Mouse (Mus musculus): Measurements from ENCODE around the gene Fzd10. TPM values are rescaled to one million over a fixed set of nuclear protein-coding genes. Genes with fewer than 3 reads are reported as not detected.

Gene Fzd10
- 1.7 and 2.1 TPM in 2 replicates for polyA plus RNA-seq (2014; fragmentation: Nextera tagmentation; extraction: Ambion mirVana)

DNA sequence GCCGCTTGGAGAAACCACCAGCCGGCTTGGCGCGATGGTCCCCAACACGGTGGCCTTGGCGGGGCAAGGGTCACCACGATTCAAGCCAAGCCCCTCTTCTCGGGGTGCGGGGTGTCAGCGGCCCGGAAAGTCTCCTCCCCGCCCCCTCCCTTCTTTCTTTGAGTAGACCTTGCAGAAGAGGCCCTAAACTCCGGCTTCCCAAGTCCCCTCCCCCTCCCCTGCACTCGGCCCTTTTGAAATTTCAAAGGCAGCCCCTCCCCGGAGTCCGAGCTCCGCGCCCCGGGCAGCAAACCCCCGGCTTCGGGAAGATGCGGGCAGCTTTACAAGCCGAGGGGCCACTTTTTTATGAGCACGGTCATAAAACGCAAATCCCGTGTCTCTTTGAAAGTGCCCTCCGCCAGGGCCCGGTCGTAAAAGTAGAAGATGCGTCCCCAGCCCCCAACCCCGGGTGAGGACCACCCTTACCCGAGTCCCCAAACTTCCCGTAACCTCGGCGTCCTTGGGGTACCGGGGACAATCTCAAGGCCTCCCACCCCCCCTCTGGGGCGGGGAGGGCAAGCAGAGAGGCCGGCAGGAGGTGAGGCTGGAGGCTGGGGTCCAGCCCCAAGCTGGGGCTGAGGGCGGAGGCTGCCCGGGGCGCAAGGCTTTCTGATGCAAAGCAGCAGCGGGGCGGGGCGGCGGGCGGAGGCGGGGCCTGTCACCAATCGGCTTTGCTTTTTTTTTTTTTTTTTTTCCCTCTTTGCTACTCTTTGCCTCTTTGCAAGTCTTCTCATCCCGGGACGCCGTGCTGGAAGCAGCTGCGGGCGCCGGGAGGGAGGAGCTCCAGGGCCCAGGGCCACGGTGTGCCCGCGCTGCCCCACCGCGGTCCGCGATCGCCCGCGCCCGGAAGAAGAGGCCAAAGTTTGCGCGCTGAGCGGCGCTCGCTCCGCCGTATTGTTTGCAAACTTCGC, at the start of gene Fzd10:
Gene Fzd10 (plus strand): TSS at position 773 of the 950 bp plus-strand sequence.
- H3K4me3 ChIP-seq (ENCODE audit: low read depth, low read length) = peak within 1 kb of the TSS; percentile 65
- peak within 1 kb of the TSS; percentile 51 for H3K9ac ChIP-seq
- ATAC-seq (ENCODE audit: insufficient read depth) = peak; percentile 56
- peak within 1 kb of the TSS; percentile 94 for H3K4me2 ChIP-seq
- H3K4me1 ChIP-seq (ENCODE audit: insufficient read depth) = 0 out of 2 replicates have a peak, but pooled peaks cover 9% of the 10 kb centered on the region
- WGBS = under 1% methylated on average over 71 of the region's 73 CpGs
- peak within 1 kb of the TSS; percentile 72; the same call in 1 of the 2 replicates for H3K27ac ChIP-seq (ENCODE audit: low read depth)
- DNase-seq = peak; percentile 81
- H3K36me3 ChIP-seq (ENCODE audit: insufficient read depth) = no peaks in the 10 kb centered on the region
- TF ChIP-seq CTCF (IDR thresholded peaks at IDR 0.05; ENCODE audit: low read depth) = no peak
- peaks cover 54% of the 10 kb centered on the region for H3K27me3 ChIP-seq (ENCODE audit: insufficient read depth, low read length)
- no peaks in the 10 kb centered on the region for H3K9me3 ChIP-seq (ENCODE audit: low read depth, low read length)

GRCm38 (mm10) chr5:128551448-128551847, 49.2 kb upstream of the Fzd10 start:
- no peak overlapping the region for H3K9ac ChIP-seq
- peak overlapping the region; percentile 46 for H3K4me2 ChIP-seq
- H3K27me3 ChIP-seq (ENCODE audit: insufficient read depth, low read length) = peaks cover 18% of the 10 kb centered on the region
- H3K27ac ChIP-seq (ENCODE audit: low read depth) = no peak overlapping the region
- no peaks in the 10 kb centered on the region for H3K9me3 ChIP-seq (ENCODE audit: low read depth, low read length)
- DNase-seq (no peak), ATAC-seq (ENCODE audit: insufficient read depth) (no peak)
- TF ChIP-seq CTCF (IDR thresholded peaks at IDR 0.05; ENCODE audit: low read depth) = no peak
- 8% methylated on average over 11 of the region's 11 CpGs for WGBS
- H3K36me3 ChIP-seq (ENCODE audit: insufficient read depth) = no peaks in the 10 kb centered on the region
- H3K4me1 ChIP-seq (ENCODE audit: insufficient read depth) = no peaks in the 10 kb centered on the region
- H3K4me3 ChIP-seq (ENCODE audit: low read depth, low read length) = no peak overlapping the region

GRCm38 (mm10) chr5:128552136-128552890, 48.3 kb upstream of the Fzd10 start:
- Histone ChIP-seq H3K4me2 (peak overlapping the region; percentile 46), H3K27me3 (ENCODE audit: insufficient read depth, low read length) (peaks cover 18% of the 10 kb centered on the region), H3K4me1 (ENCODE audit: insufficient read depth) (no peaks in the 10 kb centered on the region), H3K36me3 (ENCODE audit: insufficient read depth) (no peaks in the 10 kb centered on the region), H3K27ac (ENCODE audit: low read depth) (no peak overlapping the region), H3K9ac (no peak overlapping the region), H3K9me3 (ENCODE audit: low read depth, low read length) (no peaks in the 10 kb centered on the region), H3K4me3 (ENCODE audit: low read depth, low read length) (peak overlapping the region; percentile 23; the same call in 1 of the 2 replicates)
- 6% methylated on average over 28 of the region's 28 CpGs for WGBS
- DNase-seq (no peak), ATAC-seq (ENCODE audit: insufficient read depth) (no peak)
- no peak for TF ChIP-seq CTCF (IDR thresholded peaks at IDR 0.05; ENCODE audit: low read depth)

DNA sequence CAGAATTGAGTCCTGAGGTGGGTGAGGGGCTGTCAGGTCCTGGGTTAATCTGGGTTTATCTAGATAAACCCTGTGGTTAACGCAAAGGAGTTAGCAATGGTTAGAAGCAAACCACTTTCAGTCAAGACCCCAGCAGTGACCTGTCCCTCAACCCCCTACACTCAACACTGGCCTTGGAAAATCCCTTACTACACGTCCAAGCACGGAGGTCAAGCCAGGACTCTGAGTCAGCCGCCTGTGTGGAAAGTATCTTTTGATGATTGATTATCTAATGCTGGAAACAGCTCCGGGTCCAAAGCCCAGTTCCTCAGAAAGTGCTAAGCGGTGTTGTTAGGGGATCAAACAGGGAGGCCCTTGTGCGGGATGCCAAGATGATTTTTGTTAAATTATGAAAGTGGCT, 42.5 kb upstream of the Fzd10 start:
- ATAC-seq (ENCODE audit: insufficient read depth) (no peak), DNase-seq (no peak)
- 15% methylated on average over 7 of the region's 7 CpGs for WGBS
- Histone ChIP-seq H3K4me1 (ENCODE audit: insufficient read depth) (no peaks in the 10 kb centered on the region), H3K27ac (ENCODE audit: low read depth) (no peak overlapping the region), H3K4me3 (ENCODE audit: low read depth, low read length) (no peak overlapping the region), H3K9ac (no peak overlapping the region), H3K9me3 (ENCODE audit: low read depth, low read length) (no peaks in the 10 kb centered on the region), H3K36me3 (ENCODE audit: insufficient read depth) (no peaks in the 10 kb centered on the region), H3K27me3 (ENCODE audit: insufficient read depth, low read length) (no peaks in the 10 kb centered on the region), H3K4me2 (no peak overlapping the region)
- TF ChIP-seq CTCF (IDR thresholded peaks at IDR 0.05; ENCODE audit: low read depth) = no peak

GRCm38 (mm10) chr5:128567313-128567712, 33.3 kb upstream of the Fzd10 start:
- no peaks in the 10 kb centered on the region for H3K36me3 ChIP-seq (ENCODE audit: insufficient read depth)
- no peak overlapping the region for H3K4me2 ChIP-seq
- TF ChIP-seq CTCF (IDR thresholded peaks at IDR 0.05; ENCODE audit: low read depth) = no peak
- no peaks in the 10 kb centered on the region for H3K27me3 ChIP-seq (ENCODE audit: insufficient read depth, low read length)
- H3K4me3 ChIP-seq (ENCODE audit: low read depth, low read length) = no peak overlapping the region
- no peaks in the 10 kb centered on the region for H3K4me1 ChIP-seq (ENCODE audit: insufficient read depth)
- no peak overlapping the region for H3K9ac ChIP-seq
- ATAC-seq (ENCODE audit: insufficient read depth) (no peak), DNase-seq (no peak)
- 35% methylated on average over 6 of the region's 6 CpGs for WGBS
- no peak overlapping the region for H3K27ac ChIP-seq (ENCODE audit: low read depth)
- no peaks in the 10 kb centered on the region for H3K9me3 ChIP-seq (ENCODE audit: low read depth, low read length)

DNA sequence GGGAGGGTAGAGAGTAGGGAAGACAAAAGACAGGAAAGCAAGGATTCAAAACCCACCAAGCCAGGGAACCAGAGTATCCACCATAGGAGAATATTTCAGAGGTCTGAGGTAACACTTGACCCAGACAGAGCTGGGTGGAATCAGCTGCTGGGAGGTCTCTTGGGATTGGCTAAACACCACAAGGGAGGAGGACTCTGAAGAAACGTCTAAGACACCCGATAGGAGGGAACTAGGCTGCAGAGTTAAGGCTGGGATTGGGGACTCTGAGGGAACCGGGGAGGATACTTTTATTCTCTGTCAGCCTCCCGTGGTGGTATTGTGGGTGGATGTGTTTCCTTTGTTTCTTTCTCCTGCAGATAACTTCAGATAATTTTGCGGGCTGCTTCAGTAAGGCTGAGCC, 31.7 kb upstream of the Fzd10 start:
- no peak for DNase-seq
- TF ChIP-seq CTCF (IDR thresholded peaks at IDR 0.05; ENCODE audit: low read depth) = no peak
- 29% methylated on average over 5 of the region's 5 CpGs for WGBS
- Histone ChIP-seq H3K4me3 (ENCODE audit: low read depth, low read length) (no peak overlapping the region), H3K4me2 (no peak overlapping the region), H3K4me1 (ENCODE audit: insufficient read depth) (no peaks in the 10 kb centered on the region), H3K9me3 (ENCODE audit: low read depth, low read length) (no peaks in the 10 kb centered on the region), H3K27ac (ENCODE audit: low read depth) (no peak overlapping the region), H3K9ac (no peak overlapping the region), H3K36me3 (ENCODE audit: insufficient read depth) (no peaks in the 10 kb centered on the region), H3K27me3 (ENCODE audit: insufficient read depth, low read length) (no peaks in the 10 kb centered on the region)
- no peak for ATAC-seq (ENCODE audit: insufficient read depth)

DNA sequence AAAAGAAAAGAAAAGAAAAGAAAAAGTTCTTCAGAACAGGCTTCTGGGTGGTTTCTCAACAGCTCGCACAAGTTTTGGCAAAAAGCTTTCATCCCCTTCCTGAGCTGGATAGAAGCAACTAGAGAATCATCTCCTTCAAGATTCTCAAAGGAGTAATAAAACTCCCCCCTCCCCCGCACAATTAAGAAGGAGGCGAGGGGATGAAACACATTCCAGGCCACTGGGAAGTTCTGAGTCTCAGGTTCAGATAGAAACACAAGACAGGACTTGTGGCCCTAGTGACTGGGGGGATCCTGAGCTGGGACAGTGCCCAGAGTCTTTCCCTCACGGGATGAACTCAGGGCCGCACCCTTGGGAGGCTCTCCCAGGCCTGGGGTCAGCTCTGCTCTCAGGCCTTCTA, 30.6 kb upstream of the Fzd10 start:
- Histone ChIP-seq H3K27ac (ENCODE audit: low read depth) (no peak overlapping the region), H3K4me2 (no peak overlapping the region), H3K9me3 (ENCODE audit: low read depth, low read length) (no peaks in the 10 kb centered on the region), H3K4me3 (ENCODE audit: low read depth, low read length) (no peak overlapping the region), H3K9ac (no peak overlapping the region), H3K27me3 (ENCODE audit: insufficient read depth, low read length) (no peaks in the 10 kb centered on the region), H3K4me1 (ENCODE audit: insufficient read depth) (no peaks in the 10 kb centered on the region), H3K36me3 (ENCODE audit: insufficient read depth) (no peaks in the 10 kb centered on the region)
- WGBS = 46% methylated on average over 5 of the region's 5 CpGs
- TF ChIP-seq CTCF (IDR thresholded peaks at IDR 0.05; ENCODE audit: low read depth) = no peak
- ATAC-seq (ENCODE audit: insufficient read depth) = 0 out of 2 replicates have a peak, but pooled peaks have one; percentile 21
- no peak for DNase-seq
